Mouse (Mus musculus) MEL (cell line): Measurements from ENCODE around the gene Tspyl2. TPM values are rescaled to one million over a fixed set of nuclear protein-coding genes. Genes with fewer than 3 reads are reported as not detected.

Source experiments
- DNase-seq: peaks from one replicate; pipeline ENCODE4 v3.0.0; 2011; ENCODE audit warnings: low read depth, low spot score
- H3K27ac ChIP-seq: 2 replicates; pipeline ENCODE4 v1.5.1; 2012; ENCODE audit warnings: low read depth, mild to moderate bottlenecking, control low read depth, low read length, moderate library complexity; ENCODE audit not compliant: control insufficient read depth
- H3K27me3 ChIP-seq, 2 experiments: fragments of 150-350 bp in 1 of 2; sonication (generic) in 1 of 2; 2 replicates each; pipeline ENCODE4 v1.6.1; 2012; ENCODE audit warnings: low read length in 2 of 2, mild to moderate bottlenecking in 2 of 2, improper control_type of control experiment in 1 of 2, moderate library complexity in 1 of 2; ENCODE audit not compliant: insufficient read depth in 2 of 2, control insufficient read depth in 1 of 2
- H3K36me3 ChIP-seq, 2 experiments: 2 replicates each; pipeline ENCODE4 v1.6.1; 2012 to 2014; ENCODE audit warnings: low read length in 2 of 2, improper control_type of control experiment in 1 of 2, inconsistent platforms in 1 of 2, mild to moderate bottlenecking in 1 of 2; ENCODE audit not compliant: insufficient read depth in 2 of 2, control insufficient read depth in 1 of 2
- H3K4me1 ChIP-seq, 2 experiments: fragments of 150-350 bp in 1 of 2; sonication (generic) in 1 of 2; 2 replicates each; pipeline ENCODE4 v1.6.1; 2012; ENCODE audit warnings: low read length in 2 of 2, improper control_type of control experiment in 1 of 2, mild to moderate bottlenecking in 1 of 2; ENCODE audit not compliant: insufficient read depth in 2 of 2, control insufficient read depth in 1 of 2
- H3K4me3 ChIP-seq, 2 experiments: fragments of 150-350 bp in 1 of 2; sonication (generic) in 1 of 2; 2 replicates each; pipeline ENCODE4 v1.5.1; 2012; ENCODE audit warnings: low read depth in 2 of 2, low read length in 2 of 2, mild to moderate bottlenecking in 2 of 2, moderate library complexity in 2 of 2, control low read depth in 1 of 2, improper control_type of control experiment in 1 of 2; ENCODE audit not compliant: control insufficient read depth in 1 of 2, insufficient read depth in 1 of 2
- H3K79me2 ChIP-seq: 2 replicates; pipeline ENCODE4 v1.6.1; 2012; ENCODE audit warnings: mild to moderate bottlenecking, low read length, moderate library complexity; ENCODE audit not compliant: control insufficient read depth, poor library complexity, insufficient read depth
- H3K9ac ChIP-seq: 2 replicates; pipeline ENCODE4 v1.6.1; 2012; ENCODE audit warnings: low read depth, mild to moderate bottlenecking, control low read depth, low read length, moderate library complexity; ENCODE audit not compliant: control insufficient read depth, poor library complexity, severe bottlenecking
- H3K9me3 ChIP-seq: fragments of 150-350 bp; sonication (generic); replicated peaks from 2 replicates; pipeline ENCODE4 v1.6.1; 2012; ENCODE audit warnings: mild to moderate bottlenecking, low read length, improper control_type of control experiment, moderate library complexity; ENCODE audit not compliant: insufficient read depth
- BHLHE40 ChIP-seq: IDR thresholded peaks from 2 replicates; pipeline ENCODE4 v1.6.1; 2012; ENCODE audit warnings: low read depth, mild to moderate bottlenecking, inconsistent platforms, low read length, improper control_type of control experiment, borderline replicate concordance
- CHD1 ChIP-seq: IDR thresholded peaks from 2 replicates; pipeline ENCODE4 v1.6.1; 2012; ENCODE audit warnings: low read depth, mild to moderate bottlenecking, inconsistent platforms, low read length, improper control_type of control experiment
- CHD2 ChIP-seq: IDR thresholded peaks from 2 replicates; pipeline ENCODE4 v1.6.1; 2011; ENCODE audit warnings: low read length, improper control_type of control experiment
- E2F4 ChIP-seq: IDR thresholded peaks from 2 replicates; pipeline ENCODE4 v1.6.1; 2011; ENCODE audit warnings: low read depth, low read length, improper control_type of control experiment, borderline replicate concordance
- ELF1 ChIP-seq: IDR thresholded peaks from 2 replicates; pipeline ENCODE4 v1.6.1; 2014; ENCODE audit warnings: low read depth, mild to moderate bottlenecking, inconsistent platforms, low read length, improper control_type of control experiment, moderate library complexity
- EP300 ChIP-seq, 2 experiments: IDR thresholded peaks; 2 replicates each; pipeline ENCODE4 v1.6.1; 2011; ENCODE audit warnings: improper control_type of control experiment in 2 of 2, low read length in 2 of 2, low read depth in 1 of 2, mild to moderate bottlenecking in 1 of 2
- ETS1 ChIP-seq: IDR thresholded peaks from 2 replicates; pipeline ENCODE4 v1.6.1; 2012; ENCODE audit warnings: low read depth, mild to moderate bottlenecking, inconsistent platforms, low read length, improper control_type of control experiment, moderate library complexity
- GABPA ChIP-seq: IDR thresholded peaks from 2 replicates; pipeline ENCODE4 v1.6.1; 2012; ENCODE audit warnings: low read depth, mild to moderate bottlenecking, inconsistent platforms, low read length, improper control_type of control experiment, moderate library complexity
- GATA1 ChIP-seq: IDR thresholded peaks from 2 replicates; pipeline ENCODE4 v1.6.1; 2011; ENCODE audit warnings: low read depth, low read length, improper control_type of control experiment
- HCFC1 ChIP-seq: IDR thresholded peaks from 2 replicates; pipeline ENCODE4 v1.6.1; 2012; ENCODE audit warnings: low read depth, mild to moderate bottlenecking, inconsistent platforms, low read length, improper control_type of control experiment, moderate library complexity
- JUND ChIP-seq: IDR thresholded peaks from 2 replicates; pipeline ENCODE4 v1.6.1; 2011; ENCODE audit warnings: low read depth, mild to moderate bottlenecking, improper control_type of control experiment, low read length
- KAT2A ChIP-seq: conservative IDR thresholded peaks from 2 replicates; pipeline ENCODE4 v1.6.1; 2012; ENCODE audit warnings: low read depth, low read length, improper control_type of control experiment, inconsistent platforms
- MAX ChIP-seq: IDR thresholded peaks from 2 replicates; pipeline ENCODE4 v1.6.1; 2011; ENCODE audit warnings: low read length, improper control_type of control experiment
- MAZ ChIP-seq: IDR thresholded peaks from 2 replicates; pipeline ENCODE4 v1.6.1; 2012; ENCODE audit warnings: low read depth, mild to moderate bottlenecking, inconsistent platforms, low read length, improper control_type of control experiment
- MEF2A ChIP-seq: IDR thresholded peaks from 2 replicates; pipeline ENCODE4 v1.6.1; 2014; ENCODE audit warnings: low read depth, mild to moderate bottlenecking, inconsistent platforms, low read length, improper control_type of control experiment; ENCODE audit not compliant: poor library complexity, insufficient replicate concordance, severe bottlenecking; ENCODE audit errors: extremely low read depth
- MXI1 ChIP-seq: IDR thresholded peaks from 2 replicates; pipeline ENCODE4 v1.6.1; 2011; ENCODE audit warnings: mild to moderate bottlenecking, low read depth, low read length, improper control_type of control experiment
- MYB ChIP-seq: IDR thresholded peaks from 2 replicates; pipeline ENCODE4 v1.6.1; 2011; ENCODE audit warnings: mild to moderate bottlenecking, low read depth, low read length, improper control_type of control experiment
- MYC ChIP-seq: IDR thresholded peaks from 2 replicates; pipeline ENCODE4 v1.6.1; 2011; ENCODE audit warnings: low read depth, mild to moderate bottlenecking, low read length, improper control_type of control experiment, moderate library complexity
- NELFE ChIP-seq: IDR thresholded peaks from 2 replicates; pipeline ENCODE4 v1.6.1; 2011; ENCODE audit warnings: low read depth, low read length, improper control_type of control experiment
- NRF1 ChIP-seq: IDR thresholded peaks from 2 replicates; pipeline ENCODE4 v1.6.1; 2014; ENCODE audit warnings: low read depth, mild to moderate bottlenecking, inconsistent platforms, low read length, improper control_type of control experiment, moderate library complexity; ENCODE audit not compliant: poor library complexity, insufficient read depth, severe bottlenecking
- POLR2A ChIP-seq, 2 experiments: IDR thresholded peaks; 2 replicates each; pipeline ENCODE4 v1.6.1; 2011 to 2012; ENCODE audit warnings: low read length in 2 of 2, mild to moderate bottlenecking in 2 of 2, control low read depth in 1 of 2, improper control_type of control experiment in 1 of 2, low read depth in 1 of 2, moderate library complexity in 1 of 2; ENCODE audit not compliant: control insufficient read depth in 1 of 2, insufficient read depth in 1 of 2, poor library complexity in 1 of 2
- POLR2AphosphoS2 ChIP-seq: IDR thresholded peaks from 2 replicates; pipeline ENCODE4 v1.6.1; 2011; ENCODE audit warnings: low read length, improper control_type of control experiment
- POLR2AphosphoS5 ChIP-seq: IDR thresholded peaks from 2 replicates; pipeline ENCODE4 v1.6.1; 2012; ENCODE audit warnings: low read depth, borderline replicate concordance, mild to moderate bottlenecking, inconsistent platforms, low read length, moderate library complexity, mixed read lengths
- RAD21 ChIP-seq: IDR thresholded peaks from 2 replicates; pipeline ENCODE4 v1.6.1; 2011; ENCODE audit warnings: mild to moderate bottlenecking, low read depth, low read length, improper control_type of control experiment
- RCOR1 ChIP-seq: IDR thresholded peaks from 2 replicates; pipeline ENCODE4 v1.6.1; 2012; ENCODE audit warnings: low read depth, mild to moderate bottlenecking, inconsistent platforms, low read length, improper control_type of control experiment
- SIN3A ChIP-seq: IDR thresholded peaks from 2 replicates; pipeline ENCODE4 v1.6.1; 2012; ENCODE audit warnings: low read length, improper control_type of control experiment, inconsistent platforms
- SMC3 ChIP-seq: IDR thresholded peaks from 2 replicates; pipeline ENCODE4 v1.6.1; 2011; ENCODE audit warnings: low read depth, low read length, improper control_type of control experiment
- TAL1 ChIP-seq: IDR thresholded peaks from 2 replicates; pipeline ENCODE4 v1.6.1; 2012; ENCODE audit warnings: mild to moderate bottlenecking, inconsistent platforms, low read length, moderate library complexity, mixed read lengths
- TBP ChIP-seq: IDR thresholded peaks from 2 replicates; pipeline ENCODE4 v1.8.0; 2011; ENCODE audit warnings: low read depth, low read length, improper control_type of control experiment
- TCF12 ChIP-seq: IDR thresholded peaks from 2 replicates; pipeline ENCODE4 v1.6.1; 2014; ENCODE audit warnings: low read depth, mild to moderate bottlenecking, inconsistent platforms, low read length, improper control_type of control experiment, moderate library complexity
- UBTF ChIP-seq: IDR thresholded peaks from 2 replicates; pipeline ENCODE4 v1.6.1; 2012; ENCODE audit warnings: low read depth, mild to moderate bottlenecking, inconsistent platforms, low read length, improper control_type of control experiment, moderate library complexity, borderline replicate concordance; ENCODE audit not compliant: insufficient read depth
- USF1 ChIP-seq: IDR thresholded peaks from 2 replicates; pipeline ENCODE4 v1.6.1; 2014; ENCODE audit warnings: low read depth, mild to moderate bottlenecking, inconsistent platforms, low read length, improper control_type of control experiment, moderate library complexity
- USF2 ChIP-seq, 2 experiments: IDR thresholded peaks; 2 replicates each; pipeline ENCODE4 v1.6.1; 2011 to 2012; ENCODE audit warnings: improper control_type of control experiment in 2 of 2, low read length in 2 of 2, borderline replicate concordance in 1 of 2, inconsistent platforms in 1 of 2, low read depth in 1 of 2, mild to moderate bottlenecking in 1 of 2; ENCODE audit not compliant: insufficient read depth in 1 of 2
- ZKSCAN1 ChIP-seq: IDR thresholded peaks from 2 replicates; pipeline ENCODE4 v1.6.1; 2012; ENCODE audit warnings: low read depth, mild to moderate bottlenecking, inconsistent platforms, low read length, improper control_type of control experiment, moderate library complexity
- ZMIZ1 ChIP-seq: IDR thresholded peaks from 2 replicates; pipeline ENCODE4 v1.6.1; 2012; ENCODE audit warnings: low read depth, mild to moderate bottlenecking, inconsistent platforms, low read length, improper control_type of control experiment, moderate library complexity
- ZNF384 ChIP-seq: IDR thresholded peaks from 2 replicates; pipeline ENCODE4 v1.6.1; 2012; ENCODE audit warnings: low read depth, mild to moderate bottlenecking, inconsistent platforms, low read length, improper control_type of control experiment
- polyA plus RNA-seq, 2 experiments: library from polyadenylated mRNA; stranded (reverse) in 1 of 2; unstranded in 1 of 2; fragments of >175 nt in 1 of 2; fragments of >200 nt in 1 of 2; gene quantifications; 2 replicates each; pipeline versions ENCODE4 v1.2.1 to v1.2.4; 2012; ENCODE audit warnings: low replicate concordance in 2 of 2, low read depth in 1 of 2; ENCODE audit not compliant: insufficient read length in 2 of 2, insufficient read depth in 1 of 2, missing spikeins in 1 of 2
- total RNA-seq: library from RNA; depleted of rRNA; stranded (reverse); fragments of 300-350 nt; gene quantifications from 2 replicates; pipeline ENCODE4 v1.2.3, GENCODE M21; 2012

Tspyl2 gene
- total and polyA plus RNA-seq, 3 experiments, result 19.8 to 38.1 TPM; not detected in 1

- Histone ChIP-seq H3K79me2 (peaks cover 3% of the 10 kb centered on the region; the same call in 1 of the 2 replicates), H3K27ac (peak within 1 kb of the TSS; percentile 32), H3K4me3 (peak within 1 kb of the TSS; percentile 81 to 90), H3K9me3 (no peaks in the 10 kb centered on the region), H3K9ac (peak within 1 kb of the TSS; percentile 70), H3K27me3 (no peaks in the 10 kb centered on the region), H3K4me1 (peaks cover 8 to 15% of the 10 kb centered on the region in 2 experiments), H3K36me3 (peaks cover 0 to 37% of the 10 kb centered on the region in 2 experiments; a peak in 2 of 4 replicates)
- peak; percentile 98 for DNase-seq
- TF ChIP-seq TBP (peak; percentile 86), KAT2A (no peak; the same call in 1 of the 2 replicates), ETS1 (no peak), ZMIZ1 (peak; percentile 80; the same call in 1 of the 2 replicates), E2F4 (no peak), MXI1 (peak; percentile 76), RCOR1 (0 out of 2 replicates have a peak, but pooled peaks have one; percentile 34), NELFE (peak; percentile 70), TAL1 (no peak), POLR2AphosphoS5 (no peak), SIN3A (peak; percentile 75), MEF2A (no peak), UBTF (no peak), CHD2 (peak; percentile 44; the same call in 1 of the 2 replicates), JUND (no peak), GABPA (no peak), SMC3 (no peak), USF1 (peak; percentile 80), ZNF384 (no peak), RAD21 (no peak), TCF12 (peak; percentile 15; the same call in 1 of the 2 replicates), GATA1 (no peak), ZKSCAN1 (no peak), MYB (no peak), USF2 (IDR thresholded peaks at IDR 0.05; ENCODE audit: borderline replicate concordance in 1 of 2, insufficient read depth in 1 of 2, low read depth in 1 of 2, low read length in 2 of 2) (no peak; a peak in 1 of 4 replicates), POLR2AphosphoS2 (peak; percentile 75), EP300 (IDR thresholded peaks at IDR 0.05; ENCODE audit: low read depth in 1 of 2, low read length in 2 of 2) (no peak), POLR2A (IDR thresholded peaks at IDR 0.05; ENCODE audit: control insufficient read depth in 1 of 2, insufficient read depth in 1 of 2, low read depth in 1 of 2, low read length in 2 of 2, poor library complexity in 1 of 2) (peak; percentile 51 to 86; a peak in 3 of 4 replicates), BHLHE40 (peak; percentile 81; the same call in 1 of the 2 replicates), ELF1 (peak; percentile 62), MAX (peak; percentile 46; the same call in 1 of the 2 replicates), CHD1 (no peak), MYC (0 out of 2 replicates have a peak, but pooled peaks have one; percentile 17), MAZ (no peak), HCFC1 (peak; percentile 76), NRF1 (no peak)
Observed at GRCm38 (mm10) chrX:152326996-152327688, 15.1 kb downstream of the Tspyl2 start, which contains the start of gene Kantr. Gene Kantr (minus strand): TSS chrX:152327495.
